Mouse (Mus musculus): ENCODE measurements around the gene AI854703. TPM values are rescaled to one million over a fixed set of nuclear protein-coding genes. Genes with fewer than 3 reads are reported as not detected.

The AI854703 gene
- polyA plus RNA-seq, 1 experiment: 0.15 TPM

GRCm38 (mm10) chr6:48681472-48682090, 55.0 kb downstream of the AI854703 start:
- H3K4me1 ChIP-seq (ENCODE audit: control insufficient read depth, insufficient read depth, low read length): peaks cover under 1% of the 10 kb centered on the region
- H3K4me3 ChIP-seq (ENCODE audit: insufficient read depth, low read length): no peak overlapping the region
- no peak overlapping the region for H3K27ac ChIP-seq (ENCODE audit: insufficient read depth, low read depth, low read length)
- TF ChIP-seq CTCF (IDR thresholded peaks at IDR 0.05; ENCODE audit: low read depth, low read length) (no peak), POLR2A (IDR thresholded peaks at IDR 0.05; ENCODE audit: borderline replicate concordance, low read depth, low read length) (no peak)

DNA sequence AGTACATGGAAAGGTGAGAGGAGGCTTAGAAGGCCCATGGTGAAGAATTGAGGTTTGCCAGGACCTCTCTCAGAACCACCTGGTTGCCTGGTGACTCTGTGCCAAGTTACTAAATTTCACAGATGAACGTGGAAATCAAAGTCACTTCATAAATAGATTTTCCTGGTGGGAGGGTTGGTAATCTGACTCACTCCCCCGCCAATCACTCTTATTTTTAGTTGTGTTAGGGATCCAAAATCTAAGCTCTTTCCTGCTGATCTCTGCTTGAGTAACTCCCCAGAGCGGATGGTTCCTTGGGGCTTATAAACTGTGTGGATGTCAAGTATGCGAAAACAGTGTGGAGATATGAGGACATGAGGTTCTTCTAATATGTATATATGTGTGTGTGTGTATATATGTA, 55.7 kb downstream of the AI854703 start:
- Histone ChIP-seq H3K27ac (ENCODE audit: insufficient read depth, low read depth, low read length) (no peak overlapping the region), H3K4me1 (ENCODE audit: control insufficient read depth, insufficient read depth, low read length) (peaks cover 6% of the 10 kb centered on the region), H3K4me3 (ENCODE audit: insufficient read depth, low read length) (no peak overlapping the region)
- TF ChIP-seq POLR2A (IDR thresholded peaks at IDR 0.05; ENCODE audit: borderline replicate concordance, low read depth, low read length) (no peak), CTCF (IDR thresholded peaks at IDR 0.05; ENCODE audit: low read depth, low read length) (no peak)

Other genes with a start within 250 kb of the AI854703 start
- 4.3 and 5.1 TPM in 2 replicates for gene Krba1, start 231.2 kb upstream of the AI854703 start, polyA plus RNA-seq (2012; ENCODE audit: insufficient read depth, insufficient read length, missing spikeins)
- 44.4 and 50.9 TPM in 2 replicates for gene Zfp467, start 180.9 kb upstream of the AI854703 start, polyA plus RNA-seq (2012; ENCODE audit: insufficient read depth, insufficient read length, missing spikeins)
- gene Sspo, start 178.5 kb upstream of the AI854703 start, polyA plus RNA-seq (2012; ENCODE audit: insufficient read depth, insufficient read length, missing spikeins): 0.11 TPM in 1 of 2 replicates, not detected in the other
- gene Atp6v0e2, start 89.1 kb upstream of the AI854703 start, polyA plus RNA-seq (2012; ENCODE audit: insufficient read depth, insufficient read length, missing spikeins): 1.2 TPM in 1 of 2 replicates, not detected in the other
- 17.3 and 19.1 TPM in 2 replicates for gene Lrrc61, start 72.0 kb upstream of the AI854703 start, polyA plus RNA-seq (2012; ENCODE audit: insufficient read depth, insufficient read length, missing spikeins)
- not detected in 2 replicates for gene Rarres2, start 54.0 kb upstream of the AI854703 start, polyA plus RNA-seq (2012; ENCODE audit: insufficient read depth, insufficient read length, missing spikeins)
- not detected in 2 replicates for gene Gm45021, start 37.2 kb upstream of the AI854703 start, polyA plus RNA-seq (2012; ENCODE audit: insufficient read depth, insufficient read length, missing spikeins)
- 10.7 and 13.3 TPM in 2 replicates for gene Repin1, start 32.9 kb upstream of the AI854703 start, polyA plus RNA-seq (2012; ENCODE audit: insufficient read depth, insufficient read length, missing spikeins)
- not detected in 2 replicates for gene Gm44965, start 32.8 kb upstream of the AI854703 start, polyA plus RNA-seq (2012; ENCODE audit: insufficient read depth, insufficient read length, missing spikeins)
- 2.9 TPM in 2 replicates for gene Zfp775, start 24.7 kb upstream of the AI854703 start, polyA plus RNA-seq (2012; ENCODE audit: insufficient read depth, insufficient read length, missing spikeins)
- not detected in 2 replicates for gene Gimap8, start 20.5 kb downstream of the AI854703 start, polyA plus RNA-seq (2012; ENCODE audit: insufficient read depth, insufficient read length, missing spikeins)
- not detected in 2 replicates for gene Gimap9, start 49.4 kb downstream of the AI854703 start, polyA plus RNA-seq (2012; ENCODE audit: insufficient read depth, insufficient read length, missing spikeins)
- gene Gimap4, start 57.8 kb downstream of the AI854703 start, polyA plus RNA-seq (2012; ENCODE audit: insufficient read depth, insufficient read length, missing spikeins): 0.40 TPM in 1 of 2 replicates, not detected in the other
- gene Gimap6, start 81.5 kb downstream of the AI854703 start, polyA plus RNA-seq (2012; ENCODE audit: insufficient read depth, insufficient read length, missing spikeins): 0.46 TPM in 1 of 2 replicates, not detected in the other
- not detected in 2 replicates for gene Gm28053, start 91.8 kb downstream of the AI854703 start, polyA plus RNA-seq (2012; ENCODE audit: insufficient read depth, insufficient read length, missing spikeins)
- gene Gimap7, start 91.9 kb downstream of the AI854703 start, polyA plus RNA-seq (2012; ENCODE audit: insufficient read depth, insufficient read length, missing spikeins): not detected in 2 replicates
- not detected in 2 replicates for gene Gimap1, start 112.3 kb downstream of the AI854703 start, polyA plus RNA-seq (2012; ENCODE audit: insufficient read depth, insufficient read length, missing spikeins)
- gene Gimap5, start 119.4 kb downstream of the AI854703 start, polyA plus RNA-seq (2012; ENCODE audit: insufficient read depth, insufficient read length, missing spikeins): not detected in 2 replicates
- gene Gimap3, start 144.1 kb downstream of the AI854703 start, polyA plus RNA-seq (2012; ENCODE audit: insufficient read depth, insufficient read length, missing spikeins): not detected in 2 replicates
- gene Tmem176a, start 214.2 kb downstream of the AI854703 start, polyA plus RNA-seq (2012; ENCODE audit: insufficient read depth, insufficient read length, missing spikeins): 376 and 481 TPM in 2 replicates
- gene Tmem176b, start 214.7 kb downstream of the AI854703 start, polyA plus RNA-seq (2012; ENCODE audit: insufficient read depth, insufficient read length, missing spikeins): 992 and 1,024 TPM in 2 replicates
- gene Aoc1, start 246.1 kb downstream of the AI854703 start, polyA plus RNA-seq (2012; ENCODE audit: insufficient read depth, insufficient read length, missing spikeins): not detected in 2 replicates

Measured in bone marrow macrophage, adult 2 months (primary cell).